Mouse (Mus musculus) heart, embryonic 16.5 days (tissue): ENCODE data around the gene Taf5l. TPM values are rescaled to one million over a fixed set of nuclear protein-coding genes. Genes with fewer than 3 reads are reported as not detected.

Source experiments
- ATAC-seq: fragments of 200-750 bp; cut with Nextera tagmentation; replicated peaks from 2 replicates; pipeline ENCODE4 v1.8.0; 2017; ENCODE audit warnings: moderate number of reproducible peaks; ENCODE audit not compliant: insufficient read depth, low FRiP score; ENCODE audit errors: extremely low read depth
- H3K27ac ChIP-seq: fragments of 300-500 bp; sonication (generic); 2 replicates; pipeline ENCODE4 v1.5.1; 2014; ENCODE audit warnings: mild to moderate bottlenecking, low read length, control low read depth, moderate library complexity
- H3K27me3 ChIP-seq: fragments of 300-500 bp; sonication (generic); 2 replicates; pipeline ENCODE4 v1.6.1; 2014; ENCODE audit warnings: low read length, mixed read lengths; ENCODE audit not compliant: control insufficient read depth, insufficient read depth
- H3K36me3 ChIP-seq: fragments of 300-500 bp; sonication (generic); 2 replicates; pipeline ENCODE4 v1.6.1; 2014; ENCODE audit not compliant: control insufficient read depth, insufficient read depth
- H3K4me1 ChIP-seq: fragments of 300-500 bp; sonication (generic); 2 replicates; pipeline ENCODE4 v1.6.1; 2014; ENCODE audit warnings: low read length, mixed read lengths; ENCODE audit not compliant: control insufficient read depth, insufficient read depth
- H3K4me2 ChIP-seq: fragments of 300-500 bp; sonication (generic); 2 replicates; pipeline ENCODE4 v1.6.1; 2014; ENCODE audit warnings: low read depth, mild to moderate bottlenecking, control low read depth, low read length
- H3K4me3 ChIP-seq: fragments of 300-500 bp; sonication (generic); 2 replicates; pipeline ENCODE4 v1.5.1; 2014; ENCODE audit warnings: mild to moderate bottlenecking, control low read depth, low read length
- H3K9ac ChIP-seq: fragments of 300-500 bp; sonication (generic); 2 replicates; pipeline ENCODE4 v1.6.1; 2014; ENCODE audit warnings: low read length, control low read depth
- H3K9me3 ChIP-seq: fragments of 300-500 bp; sonication (generic); replicated peaks from 2 replicates; pipeline ENCODE4 v1.6.1; 2016; ENCODE audit warnings: low read length; ENCODE audit not compliant: control insufficient read depth
- WGBS: fragments of 180-500 bp; shearing (Covaris S2); extraction: QIAGEN DNeasy Blood & Tissue Kit; methylation state at CpG from one replicate; pipeline ENCODE4 v1.1.7; 2014; 5-methylcytosine and 5-hydroxymethylcytosine counted together
- polyA plus RNA-seq: library from polyadenylated mRNA; unstranded; fragments of >200 nt; fragmentation: Nextera tagmentation; extraction: Ambion mirVana; gene quantifications from 2 replicates; pipeline ENCODE4 v1.2.1, GENCODE M21; 2015

The Taf5l gene
- polyA plus RNA-seq, 1 experiment from 2014 or later: 27.9 TPM

DNA sequence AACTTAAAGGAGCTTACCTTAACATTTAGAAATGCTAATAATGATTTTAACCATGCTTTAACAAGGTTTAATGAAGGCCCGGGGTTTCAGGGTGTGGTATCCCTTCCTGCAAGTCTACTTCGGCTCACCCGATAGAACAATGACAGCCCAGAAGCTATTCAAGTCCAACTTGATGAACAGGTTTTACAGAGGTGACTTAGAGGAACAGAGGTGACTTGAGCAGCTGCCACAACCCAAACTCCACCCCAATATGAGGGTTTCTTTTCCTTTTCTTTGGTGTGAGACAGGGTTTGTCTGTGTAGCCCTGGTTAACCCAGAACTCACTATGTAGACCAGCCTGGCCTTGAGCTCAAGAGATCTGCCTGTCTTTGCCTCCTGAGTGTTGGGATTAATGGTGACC is 27.2 kb downstream of the Taf5l start:
- H3K4me2 ChIP-seq: no peak overlapping the region
- no peak overlapping the region for H3K27ac ChIP-seq
- no peaks in the 10 kb centered on the region for H3K27me3 ChIP-seq
- H3K4me1 ChIP-seq: peaks cover 7% of the 10 kb centered on the region
- 89% methylated on average over 3 of the region's 3 CpGs for WGBS
- ATAC-seq: no peak
- no peak overlapping the region for H3K4me3 ChIP-seq
- H3K9me3 ChIP-seq: no peaks in the 10 kb centered on the region
- H3K9ac ChIP-seq: no peak overlapping the region
- H3K36me3 ChIP-seq: peaks cover 15% of the 10 kb centered on the region

DNA sequence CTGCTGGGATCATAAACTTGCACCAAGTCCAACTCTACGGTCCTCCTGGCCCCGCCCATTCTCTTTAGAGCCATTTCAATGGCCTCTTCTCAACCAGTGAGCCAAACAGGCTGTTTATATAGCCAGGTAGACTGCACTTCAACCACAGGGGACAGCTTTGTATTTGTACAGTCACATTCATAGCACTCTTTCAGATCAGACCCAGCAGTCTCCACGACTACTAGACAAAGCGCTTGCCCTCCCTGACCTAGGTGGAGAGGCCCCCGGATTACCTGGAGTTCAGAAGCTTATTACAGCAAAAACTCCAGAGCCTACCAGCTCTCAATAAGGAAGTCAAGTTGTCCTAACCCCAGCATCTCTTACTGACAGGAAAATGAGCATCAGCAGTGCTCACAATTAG is 27.6 kb downstream of the Taf5l start:
- H3K4me2 ChIP-seq: no peak overlapping the region
- H3K9ac ChIP-seq: no peak overlapping the region
- no peaks in the 10 kb centered on the region for H3K9me3 ChIP-seq
- H3K36me3 ChIP-seq: peaks cover 15% of the 10 kb centered on the region
- WGBS: 81% methylated on average over 5 of the region's 5 CpGs
- H3K4me3 ChIP-seq: no peak overlapping the region
- no peak for ATAC-seq
- no peak overlapping the region for H3K27ac ChIP-seq
- no peaks in the 10 kb centered on the region for H3K27me3 ChIP-seq
- H3K4me1 ChIP-seq: peaks cover 11% of the 10 kb centered on the region

DNA sequence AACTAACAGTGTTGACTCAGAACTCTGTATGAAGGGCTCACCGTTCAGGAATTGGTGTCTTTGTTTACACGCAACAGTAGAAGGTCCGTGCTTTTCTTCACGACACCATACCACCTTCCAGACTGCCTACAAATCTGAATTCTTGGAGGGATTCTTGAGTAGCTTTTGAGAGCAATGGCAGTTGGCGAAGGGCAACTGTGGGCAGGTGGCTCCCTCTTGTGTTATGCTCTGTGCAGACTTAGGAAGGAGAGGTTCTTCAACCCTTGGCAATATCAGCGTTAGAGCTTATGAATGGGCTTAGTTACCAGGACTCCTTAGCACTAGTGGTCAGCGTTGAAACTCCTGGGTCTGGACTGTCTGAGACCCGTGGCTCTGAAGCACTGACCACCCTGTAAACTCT is 28.6 kb downstream of the Taf5l start:
- 70% methylated on average over 8 of the region's 8 CpGs for WGBS
- Histone ChIP-seq H3K4me2 (no peak overlapping the region), H3K9ac (no peak overlapping the region), H3K9me3 (no peaks in the 10 kb centered on the region), H3K27ac (no peak overlapping the region), H3K36me3 (peaks cover 11% of the 10 kb centered on the region), H3K4me1 (peaks cover 13% of the 10 kb centered on the region), H3K27me3 (no peaks in the 10 kb centered on the region), H3K4me3 (no peak overlapping the region)
- no peak for ATAC-seq

DNA sequence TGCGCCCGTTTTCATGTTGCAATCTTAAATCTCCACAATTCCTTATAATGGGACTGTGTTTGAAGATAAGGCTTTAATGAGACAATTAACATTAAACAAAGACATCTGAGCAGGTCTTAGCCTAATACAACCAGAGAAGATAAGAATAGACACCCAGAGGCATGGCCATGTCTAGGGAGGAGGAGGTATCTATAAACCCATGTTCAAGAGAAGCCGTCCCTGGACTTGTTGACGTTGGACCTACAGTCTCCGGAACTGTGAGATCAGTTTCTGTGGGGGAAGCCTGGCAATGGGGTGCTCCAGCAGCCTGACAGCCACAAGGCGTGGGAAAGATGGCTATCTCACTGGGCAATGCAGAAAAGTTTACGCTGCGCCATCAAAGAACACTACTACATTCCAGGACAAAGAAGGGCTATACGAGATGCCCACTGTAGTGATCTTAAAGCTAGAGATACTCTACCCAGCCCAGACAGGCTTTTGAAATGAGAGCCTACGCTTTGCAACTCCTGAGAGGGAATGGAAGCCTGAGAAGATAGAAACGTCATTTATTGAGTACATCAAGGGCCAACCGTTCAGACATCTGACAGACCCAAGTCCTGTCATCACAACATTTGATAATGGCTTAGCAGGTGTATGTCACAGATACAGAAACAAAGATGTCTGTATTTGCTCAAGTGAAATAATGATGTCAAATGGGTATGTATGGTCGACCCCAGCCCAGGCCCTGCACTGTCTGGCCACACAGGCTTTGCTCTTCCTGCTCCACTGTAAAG is 30.7 kb downstream of the Taf5l start:
- peaks cover 13% of the 10 kb centered on the region for H3K4me1 ChIP-seq
- ATAC-seq: no peak
- no peaks in the 10 kb centered on the region for H3K9me3 ChIP-seq
- H3K27ac ChIP-seq: no peak overlapping the region
- H3K27me3 ChIP-seq: no peaks in the 10 kb centered on the region
- WGBS: 50% methylated on average over 13 of the region's 13 CpGs
- no peak overlapping the region for H3K4me3 ChIP-seq
- no peak overlapping the region for H3K9ac ChIP-seq
- H3K4me2 ChIP-seq: no peak overlapping the region
- H3K36me3 ChIP-seq: no peaks in the 10 kb centered on the region

DNA sequence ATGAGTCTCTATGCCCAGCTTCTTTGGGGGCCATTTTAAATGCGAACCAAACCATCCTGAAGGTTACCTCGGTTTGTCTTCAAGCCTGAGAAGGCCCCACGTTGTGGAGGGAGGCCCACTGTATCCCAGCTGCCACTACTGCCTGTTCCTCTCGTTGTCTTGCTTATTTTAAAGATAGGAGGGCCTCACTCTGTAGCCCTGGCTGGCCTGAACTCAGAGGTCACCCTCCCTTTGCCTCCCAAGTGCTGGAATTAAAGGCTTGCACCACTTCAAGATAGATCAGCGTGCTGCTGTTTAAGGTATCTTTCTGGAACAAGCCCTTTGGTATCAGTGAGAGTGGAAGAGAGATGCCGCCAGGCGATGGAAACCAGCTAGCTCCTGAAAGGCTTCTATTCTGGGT is 32.1 kb downstream of the Taf5l start:
- no peak for ATAC-seq
- WGBS: 25% methylated on average over 7 of the region's 7 CpGs
- H3K4me2 ChIP-seq: peak overlapping the region; percentile 25; the same call in 1 of the 2 replicates

DNA sequence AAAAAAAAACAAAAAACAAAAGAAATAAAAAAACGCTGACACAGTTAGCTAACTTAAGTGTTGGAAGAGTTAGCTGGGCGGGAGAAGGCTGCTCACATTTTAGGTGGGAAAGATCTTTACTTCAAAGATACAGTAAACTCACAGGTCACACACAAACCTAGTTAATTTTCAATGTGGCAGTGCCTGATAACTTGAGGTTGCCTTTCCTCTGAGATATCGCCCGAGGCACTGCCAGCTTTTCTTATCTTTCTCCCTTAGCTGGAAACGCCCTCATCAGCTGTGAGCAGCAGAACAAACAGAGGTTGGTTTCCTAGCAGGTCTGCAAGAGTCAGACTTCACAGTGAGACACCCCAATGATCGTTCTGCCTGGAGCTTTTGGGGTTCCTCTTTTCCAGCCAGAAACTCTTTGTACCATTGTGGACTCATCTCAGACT is 32.6 kb downstream of the Taf5l start:
- H3K4me3 ChIP-seq: no peak overlapping the region
- 0 out of 2 replicates have a peak overlapping the region, but pooled peaks have one; percentile 6 for H3K9ac ChIP-seq
- H3K36me3 ChIP-seq: no peaks in the 10 kb centered on the region
- peak overlapping the region; percentile 25; the same call in 1 of the 2 replicates for H3K4me2 ChIP-seq
- peak overlapping the region; percentile 48; the same call in 1 of the 2 replicates for H3K27ac ChIP-seq
- WGBS: 21% methylated on average over 6 of the region's 6 CpGs
- H3K27me3 ChIP-seq: no peaks in the 10 kb centered on the region
- ATAC-seq: no peak
- no peaks in the 10 kb centered on the region for H3K9me3 ChIP-seq
- peaks cover 15% of the 10 kb centered on the region for H3K4me1 ChIP-seq

More for the DNA sequence above, 32.1 kb downstream of the Taf5l start:
- no peaks in the 10 kb centered on the region for H3K9me3 ChIP-seq
- no peak overlapping the region for H3K4me3 ChIP-seq
- H3K9ac ChIP-seq: 0 out of 2 replicates have a peak overlapping the region, but pooled peaks have one; percentile 6
- H3K27me3 ChIP-seq: no peaks in the 10 kb centered on the region
- peak overlapping the region; percentile 48; the same call in 1 of the 2 replicates for H3K27ac ChIP-seq
- H3K36me3 ChIP-seq: no peaks in the 10 kb centered on the region
- H3K4me1 ChIP-seq: peaks cover 13% of the 10 kb centered on the region

DNA sequence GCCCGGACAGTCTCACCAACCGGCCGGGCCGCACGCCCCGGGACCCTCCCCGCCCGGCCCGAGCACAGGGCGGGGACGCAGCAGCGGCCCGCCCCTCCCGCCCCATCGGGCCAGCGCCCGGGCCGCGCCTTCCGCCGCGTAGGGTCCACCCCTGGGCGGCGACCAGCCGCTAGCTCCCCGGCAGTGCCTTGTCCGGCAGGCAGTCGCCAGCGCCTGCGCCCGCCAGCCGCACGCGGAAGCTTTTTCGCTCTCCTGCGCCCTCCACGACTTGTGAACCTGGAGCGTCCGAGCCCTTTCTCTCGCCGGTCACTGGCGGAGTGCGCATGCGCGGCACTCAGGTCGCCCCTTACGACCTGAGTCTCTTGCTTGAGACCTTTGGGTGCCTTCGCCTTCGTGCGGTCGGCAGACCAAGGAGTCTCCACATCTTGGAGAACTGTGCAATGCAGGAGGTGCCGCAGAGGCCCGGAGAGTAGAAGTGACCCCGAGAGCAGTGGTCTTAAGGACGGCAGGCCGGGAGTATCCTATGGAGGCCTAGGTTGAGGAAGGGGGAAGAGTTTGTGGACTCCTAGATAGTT is 38.3 kb downstream of the Taf5l start, which contains the start of gene Abcb10:
Gene Abcb10 (minus strand): TSS at position 297 of the 575 bp plus-strand sequence.
- peak within 1 kb of the TSS; percentile 96 for H3K27ac ChIP-seq
- no peaks in the 10 kb centered on the region for H3K36me3 ChIP-seq
- ATAC-seq: peak; percentile 95
- H3K27me3 ChIP-seq: no peaks in the 10 kb centered on the region
- H3K9ac ChIP-seq: peak within 1 kb of the TSS; percentile 88
- H3K4me2 ChIP-seq: peak within 1 kb of the TSS; percentile 79
- peaks cover 35% of the 10 kb centered on the region for H3K4me1 ChIP-seq
- H3K4me3 ChIP-seq: peak within 1 kb of the TSS; percentile 78
- H3K9me3 ChIP-seq: no peaks in the 10 kb centered on the region
- WGBS: under 1% methylated on average over 27 of the region's 56 CpGs

DNA sequence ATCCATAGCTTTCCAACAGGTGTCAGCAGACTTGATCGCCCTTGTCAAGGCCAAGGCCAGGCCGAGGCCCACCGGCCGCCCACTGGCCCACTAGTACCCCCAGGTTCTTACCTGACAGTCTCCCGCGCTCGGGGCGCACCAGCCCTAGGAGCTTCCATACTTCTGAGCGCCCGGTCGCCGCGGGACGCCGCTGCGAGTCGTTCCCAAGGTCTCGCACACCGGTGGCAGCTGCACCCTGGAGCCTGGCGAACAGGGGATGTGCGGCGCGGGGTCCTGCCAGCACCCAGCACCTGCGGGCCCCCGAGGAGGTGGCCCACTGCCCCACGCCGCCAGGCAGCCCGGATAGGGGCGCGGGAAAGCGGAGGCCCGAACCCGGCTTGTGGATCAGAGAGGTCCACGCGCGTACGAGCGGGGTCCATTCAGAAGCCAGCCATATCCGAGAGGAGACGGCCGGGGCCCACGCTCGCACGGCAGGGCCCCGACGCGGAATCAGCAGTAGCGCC is 38.9 kb downstream of the Taf5l start:
- Histone ChIP-seq H3K27me3 (no peaks in the 10 kb centered on the region), H3K4me3 (peak overlapping the region; percentile 78), H3K9me3 (no peaks in the 10 kb centered on the region), H3K4me2 (peak overlapping the region; percentile 79), H3K4me1 (peaks cover 39% of the 10 kb centered on the region), H3K27ac (peak overlapping the region; percentile 96), H3K9ac (peak overlapping the region; percentile 88), H3K36me3 (no peaks in the 10 kb centered on the region)
- under 1% methylated on average over 48 of the region's 48 CpGs for WGBS
- peak; percentile 21 for ATAC-seq

DNA sequence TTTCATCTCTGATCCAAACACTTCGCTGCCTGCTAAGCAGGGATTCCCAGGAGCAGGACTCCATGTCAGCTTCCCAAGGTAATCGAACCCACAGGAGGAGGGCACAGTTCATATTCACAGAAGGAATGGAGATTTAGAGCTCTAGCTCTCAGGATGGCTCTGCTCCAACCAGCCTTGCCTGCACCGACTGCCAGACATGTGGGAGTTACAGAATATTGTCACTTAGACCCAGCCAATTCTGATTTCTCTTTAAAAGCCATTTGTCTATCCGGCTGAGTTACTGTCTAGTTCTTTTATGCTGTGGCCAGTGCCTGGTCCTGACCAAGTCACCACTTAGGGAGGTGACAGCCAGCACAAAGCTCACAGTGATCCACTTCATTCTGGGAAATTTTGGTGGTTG is 39.5 kb downstream of the Taf5l start:
- no peaks in the 10 kb centered on the region for H3K9me3 ChIP-seq
- H3K36me3 ChIP-seq: no peaks in the 10 kb centered on the region
- peak overlapping the region; percentile 49; the same call in 1 of the 2 replicates for H3K9ac ChIP-seq
- no peak overlapping the region for H3K27ac ChIP-seq
- peak overlapping the region; percentile 79 for H3K4me2 ChIP-seq
- peak overlapping the region; percentile 78 for H3K4me3 ChIP-seq
- H3K27me3 ChIP-seq: no peaks in the 10 kb centered on the region
- H3K4me1 ChIP-seq: peaks cover 39% of the 10 kb centered on the region
- ATAC-seq: no peak
- 37% methylated on average over 4 of the region's 4 CpGs for WGBS
